Mouse (Mus musculus): ENCODE data around the gene Ngfr. TPM values are rescaled to one million over a fixed set of nuclear protein-coding genes. Genes with fewer than 3 reads are reported as not detected.

The Ngfr gene
- polyA plus RNA-seq, 1 experiment = not detected

GRCm38 (mm10) chr11:95563849-95564248 is 23.7 kb downstream of the Ngfr start:
- H3K4me3 ChIP-seq (ENCODE audit: insufficient read depth, low read depth, low read length) = no peak overlapping the region
- TF ChIP-seq CTCF (IDR thresholded peaks at IDR 0.05; ENCODE audit: insufficient read depth, low read depth, low read length) (no peak), POLR2A (IDR thresholded peaks at IDR 0.05; ENCODE audit: insufficient read depth, low read depth, low read length) (no peak)
- no peaks in the 10 kb centered on the region for H3K4me1 ChIP-seq (ENCODE audit: control insufficient read depth, insufficient read depth, low read length)
- 98% methylated on average over 5 of the region's 5 CpGs for WGBS
- H3K27ac ChIP-seq (ENCODE audit: insufficient read depth, low read depth, low read length) = no peak overlapping the region

DNA sequence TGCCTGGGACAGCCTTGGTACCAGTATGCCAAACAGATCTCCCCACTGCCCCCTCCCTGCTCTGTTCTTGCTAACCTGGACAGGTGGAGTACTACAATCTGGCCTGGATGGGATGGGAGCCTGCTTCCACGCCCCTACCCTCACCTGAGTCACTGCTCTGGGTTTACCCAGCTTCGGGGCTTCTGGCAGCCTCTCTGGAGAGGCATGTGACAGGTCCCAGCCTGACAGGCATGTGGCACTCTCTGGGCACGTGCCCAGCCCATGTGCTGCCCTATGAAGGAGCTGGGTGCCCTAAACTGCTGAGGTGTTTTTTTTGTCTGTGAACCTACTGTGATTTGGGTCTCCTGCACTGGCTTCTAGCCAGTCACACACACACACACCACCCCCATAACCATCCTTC is 26.8 kb downstream of the Ngfr start:
- TF ChIP-seq CTCF (IDR thresholded peaks at IDR 0.05; ENCODE audit: insufficient read depth, low read depth, low read length) = no peak
- TF ChIP-seq POLR2A (IDR thresholded peaks at IDR 0.05; ENCODE audit: insufficient read depth, low read depth, low read length) = no peak

GRCm38 (mm10) chr11:95559761-95560160 is 27.8 kb downstream of the Ngfr start:
- Histone ChIP-seq H3K4me3 (ENCODE audit: insufficient read depth, low read depth, low read length) (no peak overlapping the region), H3K4me1 (ENCODE audit: control insufficient read depth, insufficient read depth, low read length) (0 out of 2 replicates have a peak, but pooled peaks cover 4% of the 10 kb centered on the region), H3K27ac (ENCODE audit: insufficient read depth, low read depth, low read length) (no peak overlapping the region)
- 42% methylated on average over 2 of the region's 2 CpGs for WGBS
- TF ChIP-seq CTCF (IDR thresholded peaks at IDR 0.05; ENCODE audit: insufficient read depth, low read depth, low read length) (no peak), POLR2A (IDR thresholded peaks at IDR 0.05; ENCODE audit: insufficient read depth, low read depth, low read length) (no peak)

More for the DNA sequence above, 26.8 kb downstream of the Ngfr start:
- H3K4me3 ChIP-seq (ENCODE audit: insufficient read depth, low read depth, low read length) = no peak overlapping the region
- 0 out of 2 replicates have a peak, but pooled peaks cover 4% of the 10 kb centered on the region for H3K4me1 ChIP-seq (ENCODE audit: control insufficient read depth, insufficient read depth, low read length)
- H3K27ac ChIP-seq (ENCODE audit: insufficient read depth, low read depth, low read length) = no peak overlapping the region
- WGBS = 57% methylated on average over 3 of the region's 3 CpGs

GRCm38 (mm10) chr11:95557719-95558118 is 29.8 kb downstream of the Ngfr start:
- WGBS = 29% methylated on average over 6 of the region's 6 CpGs
- no peak for TF ChIP-seq CTCF (IDR thresholded peaks at IDR 0.05; ENCODE audit: insufficient read depth, low read depth, low read length)
- Histone ChIP-seq H3K4me1 (ENCODE audit: control insufficient read depth, insufficient read depth, low read length) (0 out of 2 replicates have a peak, but pooled peaks cover 4% of the 10 kb centered on the region), H3K27ac (ENCODE audit: insufficient read depth, low read depth, low read length) (no peak overlapping the region), H3K4me3 (ENCODE audit: insufficient read depth, low read depth, low read length) (no peak overlapping the region)

- WGBS = 93% methylated on average over 6 of the region's 6 CpGs
- Histone ChIP-seq H3K4me3 (ENCODE audit: insufficient read depth, low read depth, low read length) (no peak overlapping the region), H3K4me1 (ENCODE audit: control insufficient read depth, insufficient read depth, low read length) (0 out of 2 replicates have a peak, but pooled peaks cover 4% of the 10 kb centered on the region), H3K27ac (ENCODE audit: insufficient read depth, low read depth, low read length) (no peak overlapping the region)
- TF ChIP-seq POLR2A (IDR thresholded peaks at IDR 0.05; ENCODE audit: insufficient read depth, low read depth, low read length) (no peak), CTCF (IDR thresholded peaks at IDR 0.05; ENCODE audit: insufficient read depth, low read depth, low read length) (no peak)
Observed at GRCm38 (mm10) chr11:95557032-95557431, 30.5 kb downstream of the Ngfr start.

GRCm38 (mm10) chr11:95555279-95555678 is 32.3 kb downstream of the Ngfr start:
- no peak overlapping the region for H3K4me3 ChIP-seq (ENCODE audit: insufficient read depth, low read depth, low read length)
- TF ChIP-seq CTCF (IDR thresholded peaks at IDR 0.05; ENCODE audit: insufficient read depth, low read depth, low read length) = no peak
- TF ChIP-seq POLR2A (IDR thresholded peaks at IDR 0.05; ENCODE audit: insufficient read depth, low read depth, low read length) = no peak
- H3K27ac ChIP-seq (ENCODE audit: insufficient read depth, low read depth, low read length) = no peak overlapping the region
- WGBS = 73% methylated on average over 8 of the region's 8 CpGs
- H3K4me1 ChIP-seq (ENCODE audit: control insufficient read depth, insufficient read depth, low read length) = 0 out of 2 replicates have a peak, but pooled peaks cover 4% of the 10 kb centered on the region

- no peak overlapping the region for H3K4me3 ChIP-seq (ENCODE audit: insufficient read depth, low read depth, low read length)
- WGBS = 77% methylated on average over 12 of the region's 12 CpGs
- no peak for TF ChIP-seq CTCF (IDR thresholded peaks at IDR 0.05; ENCODE audit: insufficient read depth, low read depth, low read length)
- TF ChIP-seq POLR2A (IDR thresholded peaks at IDR 0.05; ENCODE audit: insufficient read depth, low read depth, low read length) = no peak
- no peak overlapping the region for H3K27ac ChIP-seq (ENCODE audit: insufficient read depth, low read depth, low read length)
- no peaks in the 10 kb centered on the region for H3K4me1 ChIP-seq (ENCODE audit: control insufficient read depth, insufficient read depth, low read length)
Observed at GRCm38 (mm10) chr11:95550301-95551021, 37.1 kb downstream of the Ngfr start.

- 78% methylated on average over 10 of the region's 10 CpGs for WGBS
- TF ChIP-seq CTCF (IDR thresholded peaks at IDR 0.05; ENCODE audit: insufficient read depth, low read depth, low read length) (no peak), POLR2A (IDR thresholded peaks at IDR 0.05; ENCODE audit: insufficient read depth, low read depth, low read length) (no peak)
- H3K4me3 ChIP-seq (ENCODE audit: insufficient read depth, low read depth, low read length) = no peak overlapping the region
Observed at GRCm38 (mm10) chr11:95546021-95546782, 41.3 kb downstream of the Ngfr start.

More at GRCm38 (mm10) chr11:95546021-95546782, 41.3 kb downstream of the Ngfr start:
- H3K4me1 ChIP-seq (ENCODE audit: control insufficient read depth, insufficient read depth, low read length) = no peaks in the 10 kb centered on the region
- no peak overlapping the region for H3K27ac ChIP-seq (ENCODE audit: insufficient read depth, low read depth, low read length)
